Mouse (Mus musculus) B cell, adult 2 months (primary cell): ENCODE data around the gene Tubb2b.

Experiments
- DNase-seq, 2 experiments: peaks; one replicate each; pipeline ENCODE4 v3.0.0; 2022

The Tubb2b gene

GRCm38 (mm10) chr13:34134276-34134675 is 4.0 kb upstream of the Tubb2b start:
- DNase-seq = no peak

- DNase-seq = no peak
Observed at GRCm38 (mm10) chr13:34133326-34134071, 3.2 kb upstream of the Tubb2b start.

GRCm38 (mm10) chr13:34132875-34133274 is 2.6 kb upstream of the Tubb2b start:
- no peak for DNase-seq

GRCm38 (mm10) chr13:34132299-34132698 is 2.0 kb upstream of the Tubb2b start:
- DNase-seq = peak in 1 of 2 experiments; percentile 29

- DNase-seq = peak; percentile 80 to 81
Observed at GRCm38 (mm10) chr13:34131708-34132060, 1.4 kb upstream of the Tubb2b start.

GRCm38 (mm10) chr13:34131011-34131707 is 893 bp upstream of the Tubb2b start:
- DNase-seq = peak; percentile 44 to 50

- peak; percentile 57 to 58 for DNase-seq
Observed at GRCm38 (mm10) chr13:34129485-34130225, 611 bp downstream of the Tubb2b start.

GRCm38 (mm10) chr13:34128276-34129114 is 1.8 kb downstream of the Tubb2b start:
- DNase-seq = no peak

- no peak for DNase-seq
Observed at GRCm38 (mm10) chr13:34125711-34126110, 4.6 kb downstream of the Tubb2b start.

- DNase-seq = no peak
Observed at GRCm38 (mm10) chr13:34120536-34120935, 9.7 kb downstream of the Tubb2b start.

GRCm38 (mm10) chr13:34119406-34119805 is 10.9 kb downstream of the Tubb2b start:
- no peak for DNase-seq

- DNase-seq = peak; percentile 15 to 24
Observed at GRCm38 (mm10) chr13:34118816-34119215, 11.4 kb downstream of the Tubb2b start.

- DNase-seq = no peak
Observed at GRCm38 (mm10) chr13:34116508-34116907, 13.8 kb downstream of the Tubb2b start.

- DNase-seq = no peak
Observed at GRCm38 (mm10) chr13:34114654-34115053, 15.6 kb downstream of the Tubb2b start.

- no peak for DNase-seq
Observed at GRCm38 (mm10) chr13:34113086-34113485, 17.2 kb downstream of the Tubb2b start.

- no peak for DNase-seq
Observed at GRCm38 (mm10) chr13:34112369-34113081, 17.7 kb downstream of the Tubb2b start.

GRCm38 (mm10) chr13:34111878-34112277 is 18.4 kb downstream of the Tubb2b start:
- DNase-seq = no peak

GRCm38 (mm10) chr13:34111019-34111418 is 19.2 kb downstream of the Tubb2b start:
- DNase-seq = no peak

- no peak for DNase-seq
Observed at GRCm38 (mm10) chr13:34109677-34110058, 20.6 kb downstream of the Tubb2b start.

GRCm38 (mm10) chr13:34109035-34109676 is 21.1 kb downstream of the Tubb2b start:
- no peak for DNase-seq

- no peak for DNase-seq
Observed at GRCm38 (mm10) chr13:34106999-34107398, 23.3 kb downstream of the Tubb2b start.

- DNase-seq = no peak
Observed at GRCm38 (mm10) chr13:34106256-34106655, 24.0 kb downstream of the Tubb2b start.
